Mouse (Mus musculus) spleen, postnatal 36 days (tissue): ENCODE results near the gene Erp27.
A peak's percentile ranks its signal among the peaks of the same experiment; 100 is the strongest.

Experiments
- DNase-seq, 2 experiments: peaks; one replicate each; pipeline ENCODE4 v3.0.0; 2022; ENCODE audit warnings: low spot score in 2 of 2, mixed read lengths in 1 of 2

Gene Erp27

GRCm38 (mm10) chr6:136939326-136940187 lies 17.6 kb upstream of the Erp27 start:
- DNase-seq, result peak in 1 of 2 experiments; percentile 14

- peak; percentile 48 to 57 for DNase-seq
Measured at GRCm38 (mm10) chr6:136938331-136939126, 16.5 kb upstream of the Erp27 start.

GRCm38 (mm10) chr6:136937117-136937516 lies 15.1 kb upstream of the Erp27 start:
- DNase-seq, result no peak

GRCm38 (mm10) chr6:136936361-136936760 lies 14.4 kb upstream of the Erp27 start:
- no peak for DNase-seq

GRCm38 (mm10) chr6:136935233-136935632 lies 13.3 kb upstream of the Erp27 start:
- no peak for DNase-seq

GRCm38 (mm10) chr6:136934068-136934467 lies 12.1 kb upstream of the Erp27 start:
- DNase-seq, result no peak

GRCm38 (mm10) chr6:136931246-136931645 lies 9.3 kb upstream of the Erp27 start:
- no peak for DNase-seq

GRCm38 (mm10) chr6:136930677-136931076 lies 8.7 kb upstream of the Erp27 start:
- peak; percentile 87 to 90 for DNase-seq

GRCm38 (mm10) chr6:136927626-136928025 lies 5.6 kb upstream of the Erp27 start:
- no peak for DNase-seq

GRCm38 (mm10) chr6:136925049-136925448 lies 3.1 kb upstream of the Erp27 start:
- peak in 1 of 2 experiments; percentile 17 for DNase-seq

GRCm38 (mm10) chr6:136923532-136923931 lies 1.6 kb upstream of the Erp27 start, which contains the start of gene Pde6h:
TSS of gene Pde6h (plus strand) at chr6:136923832.
- DNase-seq, result no peak

- DNase-seq, result no peak
Measured at GRCm38 (mm10) chr6:136922871-136923270, 891 bp upstream of the Erp27 start.

GRCm38 (mm10) chr6:136921601-136922000 lies 379 bp downstream of the Erp27 start:
- DNase-seq, result no peak

GRCm38 (mm10) chr6:136920320-136921257 lies 1.4 kb downstream of the Erp27 start:
- DNase-seq, result peak; percentile 25 to 56

- no peak for DNase-seq
Measured at GRCm38 (mm10) chr6:136917885-136918284, 4.1 kb downstream of the Erp27 start.

- DNase-seq, result no peak
Measured at GRCm38 (mm10) chr6:136915721-136916395, 6.1 kb downstream of the Erp27 start.

GRCm38 (mm10) chr6:136914234-136914633 lies 7.7 kb downstream of the Erp27 start:
- no peak for DNase-seq

- DNase-seq, result no peak
Measured at GRCm38 (mm10) chr6:136913384-136914126, 8.4 kb downstream of the Erp27 start.

GRCm38 (mm10) chr6:136912751-136913265 lies 9.2 kb downstream of the Erp27 start:
- no peak for DNase-seq
